Mouse (Mus musculus): ENCODE results near the gene Cmbl. TPM values are rescaled to one million over a fixed set of nuclear protein-coding genes. Genes with fewer than 3 reads are reported as not detected.
A peak's percentile ranks its signal among the peaks of the same experiment; 100 is the strongest.

The Cmbl gene
- polyA plus RNA-seq, 1 experiment from 2014 or later = 5.9 TPM

- Histone ChIP-seq H3K9me3 (ENCODE audit: control insufficient read depth, low read length) (no peaks in the 10 kb centered on the region), H3K36me3 (ENCODE audit: control insufficient read depth, insufficient read depth, low read length) (no peaks in the 10 kb centered on the region), H3K4me2 (replicated peaks; ENCODE audit: low read depth, low read length) (no peak overlapping the region), H3K4me3 (ENCODE audit: low read length) (no peak overlapping the region), H3K27ac (ENCODE audit: low read depth, low read length) (no peak overlapping the region), H3K4me1 (ENCODE audit: control insufficient read depth, insufficient read depth, low read length) (peaks cover 2% of the 10 kb centered on the region; the same call in 1 of the 2 replicates), H3K9ac (ENCODE audit: low read depth, low read length) (no peak overlapping the region), H3K27me3 (ENCODE audit: control insufficient read depth, insufficient read depth, low read length) (no peaks in the 10 kb centered on the region)
- WGBS = 78% methylated on average over 4 of the region's 4 CpGs
- no peak for ATAC-seq (ENCODE audit: low FRiP score, low TSS enrichment)
Observed at GRCm38 (mm10) chr15:31550381-31550780, 14.8 kb upstream of the Cmbl start.

- ATAC-seq (ENCODE audit: low FRiP score, low TSS enrichment) = no peak
- H3K9me3 ChIP-seq (ENCODE audit: control insufficient read depth, low read length) = no peaks in the 10 kb centered on the region
- H3K4me1 ChIP-seq (ENCODE audit: control insufficient read depth, insufficient read depth, low read length) = no peaks in the 10 kb centered on the region
- WGBS = 81% methylated on average over 2 of the region's 2 CpGs
- H3K9ac ChIP-seq (ENCODE audit: low read depth, low read length) = no peak overlapping the region
- no peak overlapping the region for H3K4me2 ChIP-seq (replicated peaks; ENCODE audit: low read depth, low read length)
- H3K27me3 ChIP-seq (ENCODE audit: control insufficient read depth, insufficient read depth, low read length) = no peaks in the 10 kb centered on the region
- no peak overlapping the region for H3K4me3 ChIP-seq (ENCODE audit: low read length)
- no peaks in the 10 kb centered on the region for H3K36me3 ChIP-seq (ENCODE audit: control insufficient read depth, insufficient read depth, low read length)
- no peak overlapping the region for H3K27ac ChIP-seq (ENCODE audit: low read depth, low read length)
Observed at GRCm38 (mm10) chr15:31554855-31555254, 10.3 kb upstream of the Cmbl start.

GRCm38 (mm10) chr15:31561390-31561789 is 3.8 kb upstream of the Cmbl start:
- Histone ChIP-seq H3K4me3 (ENCODE audit: low read length) (no peak overlapping the region), H3K27me3 (ENCODE audit: control insufficient read depth, insufficient read depth, low read length) (no peaks in the 10 kb centered on the region), H3K9me3 (ENCODE audit: control insufficient read depth, low read length) (no peaks in the 10 kb centered on the region; the same call in 1 of the 2 replicates), H3K4me1 (ENCODE audit: control insufficient read depth, insufficient read depth, low read length) (peaks cover 4% of the 10 kb centered on the region; the same call in 1 of the 2 replicates), H3K36me3 (ENCODE audit: control insufficient read depth, insufficient read depth, low read length) (no peaks in the 10 kb centered on the region), H3K9ac (ENCODE audit: low read depth, low read length) (no peak overlapping the region), H3K4me2 (replicated peaks; ENCODE audit: low read depth, low read length) (no peak overlapping the region), H3K27ac (ENCODE audit: low read depth, low read length) (no peak overlapping the region)
- ATAC-seq (ENCODE audit: low FRiP score, low TSS enrichment) = no peak
- 83% methylated on average over 6 of the region's 6 CpGs for WGBS

GRCm38 (mm10) chr15:31561976-31562375 is 3.2 kb upstream of the Cmbl start:
- no peaks in the 10 kb centered on the region for H3K36me3 ChIP-seq (ENCODE audit: control insufficient read depth, insufficient read depth, low read length)
- no peak overlapping the region for H3K4me3 ChIP-seq (ENCODE audit: low read length)
- no peak overlapping the region for H3K9ac ChIP-seq (ENCODE audit: low read depth, low read length)
- no peak overlapping the region for H3K4me2 ChIP-seq (replicated peaks; ENCODE audit: low read depth, low read length)
- no peak for ATAC-seq (ENCODE audit: low FRiP score, low TSS enrichment)
- peaks cover 4% of the 10 kb centered on the region; the same call in 1 of the 2 replicates for H3K4me1 ChIP-seq (ENCODE audit: control insufficient read depth, insufficient read depth, low read length)
- H3K9me3 ChIP-seq (ENCODE audit: control insufficient read depth, low read length) = no peaks in the 10 kb centered on the region; the same call in 1 of the 2 replicates
- H3K27me3 ChIP-seq (ENCODE audit: control insufficient read depth, insufficient read depth, low read length) = no peaks in the 10 kb centered on the region
- no peak overlapping the region for H3K27ac ChIP-seq (ENCODE audit: low read depth, low read length)
- WGBS = 97% methylated on average over 4 of the region's 4 CpGs

GRCm38 (mm10) chr15:31562847-31563246 is 2.3 kb upstream of the Cmbl start:
- 60% methylated on average over 8 of the region's 8 CpGs for WGBS
- Histone ChIP-seq H3K9me3 (ENCODE audit: control insufficient read depth, low read length) (no peaks in the 10 kb centered on the region; the same call in 1 of the 2 replicates), H3K9ac (ENCODE audit: low read depth, low read length) (no peak overlapping the region), H3K27ac (ENCODE audit: low read depth, low read length) (no peak overlapping the region), H3K36me3 (ENCODE audit: control insufficient read depth, insufficient read depth, low read length) (no peaks in the 10 kb centered on the region), H3K4me2 (replicated peaks; ENCODE audit: low read depth, low read length) (no peak overlapping the region), H3K27me3 (ENCODE audit: control insufficient read depth, insufficient read depth, low read length) (no peaks in the 10 kb centered on the region), H3K4me3 (ENCODE audit: low read length) (no peak overlapping the region), H3K4me1 (ENCODE audit: control insufficient read depth, insufficient read depth, low read length) (peaks cover 4% of the 10 kb centered on the region; the same call in 1 of the 2 replicates)
- ATAC-seq (ENCODE audit: low FRiP score, low TSS enrichment) = no peak

- Histone ChIP-seq H3K9me3 (ENCODE audit: control insufficient read depth, low read length) (no peaks in the 10 kb centered on the region; the same call in 1 of the 2 replicates), H3K4me1 (ENCODE audit: control insufficient read depth, insufficient read depth, low read length) (peaks cover 8% of the 10 kb centered on the region; the same call in 1 of the 2 replicates), H3K27ac (ENCODE audit: low read depth, low read length) (no peak overlapping the region), H3K4me3 (ENCODE audit: low read length) (no peak overlapping the region), H3K9ac (ENCODE audit: low read depth, low read length) (no peak overlapping the region), H3K4me2 (replicated peaks; ENCODE audit: low read depth, low read length) (peak overlapping the region; percentile 13; the same call in 1 of the 2 replicates), H3K27me3 (ENCODE audit: control insufficient read depth, insufficient read depth, low read length) (no peaks in the 10 kb centered on the region), H3K36me3 (ENCODE audit: control insufficient read depth, insufficient read depth, low read length) (no peaks in the 10 kb centered on the region)
- 47% methylated on average over 19 of the region's 19 CpGs for WGBS
- ATAC-seq (ENCODE audit: low FRiP score, low TSS enrichment) = no peak
Observed at GRCm38 (mm10) chr15:31563577-31564546, 1.3 kb upstream of the Cmbl start.

- H3K4me1 ChIP-seq (ENCODE audit: control insufficient read depth, insufficient read depth, low read length) = peaks cover 8% of the 10 kb centered on the region; the same call in 1 of the 2 replicates
- no peak overlapping the region for H3K27ac ChIP-seq (ENCODE audit: low read depth, low read length)
- no peak overlapping the region for H3K4me3 ChIP-seq (ENCODE audit: low read length)
- ATAC-seq (ENCODE audit: low FRiP score, low TSS enrichment) = no peak
- H3K36me3 ChIP-seq (ENCODE audit: control insufficient read depth, insufficient read depth, low read length) = no peaks in the 10 kb centered on the region
- H3K27me3 ChIP-seq (ENCODE audit: control insufficient read depth, insufficient read depth, low read length) = no peaks in the 10 kb centered on the region
- H3K4me2 ChIP-seq (replicated peaks; ENCODE audit: low read depth, low read length) = no peak overlapping the region
- no peak overlapping the region for H3K9ac ChIP-seq (ENCODE audit: low read depth, low read length)
- no peaks in the 10 kb centered on the region; the same call in 1 of the 2 replicates for H3K9me3 ChIP-seq (ENCODE audit: control insufficient read depth, low read length)
- 77% methylated on average over 1 of the region's 1 CpGs for WGBS
Observed at GRCm38 (mm10) chr15:31565786-31566185, 597 bp downstream of the Cmbl start.

GRCm38 (mm10) chr15:31567431-31567830 is 2.2 kb downstream of the Cmbl start:
- no peak overlapping the region for H3K4me3 ChIP-seq (ENCODE audit: low read length)
- H3K9ac ChIP-seq (ENCODE audit: low read depth, low read length) = no peak overlapping the region
- no peak for ATAC-seq (ENCODE audit: low FRiP score, low TSS enrichment)
- no peaks in the 10 kb centered on the region for H3K9me3 ChIP-seq (ENCODE audit: control insufficient read depth, low read length)
- no peak overlapping the region for H3K4me2 ChIP-seq (replicated peaks; ENCODE audit: low read depth, low read length)
- no peaks in the 10 kb centered on the region for H3K36me3 ChIP-seq (ENCODE audit: control insufficient read depth, insufficient read depth, low read length)
- H3K4me1 ChIP-seq (ENCODE audit: control insufficient read depth, insufficient read depth, low read length) = peaks cover 8% of the 10 kb centered on the region; the same call in 1 of the 2 replicates
- no peak overlapping the region for H3K27ac ChIP-seq (ENCODE audit: low read depth, low read length)
- no peaks in the 10 kb centered on the region for H3K27me3 ChIP-seq (ENCODE audit: control insufficient read depth, insufficient read depth, low read length)
- 73% methylated on average over 7 of the region's 7 CpGs for WGBS

- H3K9me3 ChIP-seq (ENCODE audit: control insufficient read depth, low read length) = no peaks in the 10 kb centered on the region
- 0 out of 2 replicates have a peak overlapping the region, but pooled peaks have one; percentile 18 for H3K9ac ChIP-seq (ENCODE audit: low read depth, low read length)
- H3K4me3 ChIP-seq (ENCODE audit: low read length) = no peak overlapping the region
- H3K4me2 ChIP-seq (replicated peaks; ENCODE audit: low read depth, low read length) = peak overlapping the region; percentile 33
- WGBS = 12% methylated on average over 12 of the region's 12 CpGs
- H3K36me3 ChIP-seq (ENCODE audit: control insufficient read depth, insufficient read depth, low read length) = no peaks in the 10 kb centered on the region
- H3K27ac ChIP-seq (ENCODE audit: low read depth, low read length) = no peak overlapping the region
- no peaks in the 10 kb centered on the region for H3K27me3 ChIP-seq (ENCODE audit: control insufficient read depth, insufficient read depth, low read length)
- peak; percentile 86 for ATAC-seq (ENCODE audit: low FRiP score, low TSS enrichment)
- H3K4me1 ChIP-seq (ENCODE audit: control insufficient read depth, insufficient read depth, low read length) = peaks cover 7% of the 10 kb centered on the region; the same call in 1 of the 2 replicates
Observed at GRCm38 (mm10) chr15:31568581-31568996, 3.4 kb downstream of the Cmbl start.

Measured in kidney, embryonic 14.5 days (tissue).